In genomic region chr13:24279762-24280438, GRCm38 (mm10) we compare ENCODE assay signal across 8 mouse cellular contexts. TPM values are rescaled to one million over a fixed set of nuclear protein-coding genes. Genes with fewer than 3 reads are reported as not detected.
A peak's percentile ranks its signal among the peaks of the same experiment; 100 is the strongest.
DNase-seq lines count a peak whose midpoint lies in the region; ATAC-seq and TF ChIP-seq lines count a peak whose summit lies in the region.

No protein-coding gene starts in this region.

- no peaks in the 10 kb centered on the region for H3K27me3 ChIP-seq in spleen, adult 2 months (ENCODE audit: control insufficient read depth, insufficient read depth, low read length)
- H3K27me3 ChIP-seq in hindbrain, embryonic 15.5 days = no peaks in the 10 kb centered on the region
- H3K27me3 ChIP-seq in liver, embryonic 13.5 days = peaks cover 52% of the 10 kb centered on the region
- H3K27me3 ChIP-seq in neural tube, embryonic 15.5 days (replicated peaks) = no peaks in the 10 kb centered on the region

- no peak for DNase-seq in spleen, adult 2 months (ENCODE audit: low read depth in 1 of 2, low spot score in 2 of 2)
- no peak for DNase-seq in spleen, adult 18-20 months
- DNase-seq in embryo, embryonic 9.5 days (ENCODE audit: extremely low spot score) = peak; percentile 54
- DNase-seq in liver, embryonic 13.5 days = no peak
- no peak for DNase-seq in right cerebral cortex, adult 2 months (ENCODE audit: low spot score in 2 of 2)
- no peak for DNase-seq in gastrocnemius, adult 18-20 months (ENCODE audit: low spot score)

- no peak for ATAC-seq in hindbrain, embryonic 15.5 days (ENCODE audit: low FRiP score, low read depth)
- no peak for ATAC-seq in liver, embryonic 13.5 days (ENCODE audit: low read depth)
- no peak for ATAC-seq in neural tube, embryonic 15.5 days (ENCODE audit: low FRiP score)

- H3K4me1 ChIP-seq in spleen, adult 2 months (ENCODE audit: control insufficient read depth, insufficient read depth, insufficient read length) = no peaks in the 10 kb centered on the region; the same call in 1 of the 2 replicates
- peaks cover 31% of the 10 kb centered on the region for H3K4me1 ChIP-seq in hindbrain, embryonic 15.5 days (replicated peaks)
- H3K4me1 ChIP-seq in liver, embryonic 13.5 days (replicated peaks) = peaks cover 13% of the 10 kb centered on the region; the same call in 1 of the 2 replicates
- peaks cover 34% of the 10 kb centered on the region for H3K4me1 ChIP-seq in neural tube, embryonic 15.5 days

- no peak for TF ChIP-seq POLR2A in spleen, adult 2 months (IDR thresholded peaks at IDR 0.05; ENCODE audit: low read depth, low read length)

- peak overlapping the region; percentile 85 for H3K9ac ChIP-seq in hindbrain, embryonic 15.5 days
- peak overlapping the region; percentile 59; the same call in 1 of the 2 replicates for H3K9ac ChIP-seq in liver, embryonic 13.5 days
- H3K9ac ChIP-seq in neural tube, embryonic 15.5 days (replicated peaks) = peak overlapping the region; percentile 73

- no peaks in the 10 kb centered on the region for H3K36me3 ChIP-seq in spleen, adult 2 months (ENCODE audit: control insufficient read depth, insufficient read depth, low read length)
- peaks cover 5% of the 10 kb centered on the region; the same call in 1 of the 2 replicates for H3K36me3 ChIP-seq in hindbrain, embryonic 15.5 days
- H3K36me3 ChIP-seq in liver, embryonic 13.5 days = no peaks in the 10 kb centered on the region
- H3K36me3 ChIP-seq in neural tube, embryonic 15.5 days = no peaks in the 10 kb centered on the region

- TF ChIP-seq CTCF in spleen, adult 2 months (IDR thresholded peaks at IDR 0.05; ENCODE audit: extremely low read depth, insufficient read depth, insufficient read length, insufficient replicate concordance) = no peak

- H3K4me3 ChIP-seq in spleen, adult 2 months (ENCODE audit: extremely low read depth, insufficient read depth, insufficient read length) = peak overlapping the region; percentile 65; the same call in 1 of the 2 replicates
- H3K4me3 ChIP-seq in hindbrain, embryonic 15.5 days = peak overlapping the region; percentile 77
- peak overlapping the region; percentile 63 for H3K4me3 ChIP-seq in liver, embryonic 13.5 days (replicated peaks)
- peak overlapping the region; percentile 65 for H3K4me3 ChIP-seq in neural tube, embryonic 15.5 days (replicated peaks)

- H3K27ac ChIP-seq in spleen, adult 2 months (ENCODE audit: insufficient read depth, low read length) = no peak overlapping the region
- H3K27ac ChIP-seq in hindbrain, embryonic 15.5 days (replicated peaks) = peak overlapping the region; percentile 97; the same call in 1 of the 2 replicates
- H3K27ac ChIP-seq in liver, embryonic 13.5 days = no peak overlapping the region
- H3K27ac ChIP-seq in neural tube, embryonic 15.5 days (replicated peaks) = peak overlapping the region; percentile 95; the same call in 1 of the 2 replicates

- 32% methylated on average over 20 of the region's 21 CpGs for WGBS in spleen, adult 2 months
- WGBS in hindbrain, embryonic 15.5 days = under 1% methylated on average over 21 of the region's 21 CpGs
- WGBS in liver, embryonic 13.5 days (ENCODE audit: insufficient replicate concordance) = 6% methylated on average over 21 of the region's 21 CpGs
- WGBS in neural tube, embryonic 15.5 days = 3% methylated on average over 19 of the region's 21 CpGs

- H3K9me3 ChIP-seq in hindbrain, embryonic 15.5 days = no peaks in the 10 kb centered on the region
- no peaks in the 10 kb centered on the region for H3K9me3 ChIP-seq in liver, embryonic 13.5 days (replicated peaks)
- no peaks in the 10 kb centered on the region for H3K9me3 ChIP-seq in neural tube, embryonic 15.5 days (replicated peaks)

- peak overlapping the region; percentile 96 for H3K4me2 ChIP-seq in hindbrain, embryonic 15.5 days
- peak overlapping the region; percentile 71 for H3K4me2 ChIP-seq in liver, embryonic 13.5 days
- H3K4me2 ChIP-seq in neural tube, embryonic 15.5 days = peak overlapping the region; percentile 93

RNA-seq across cellular contexts. Expression of gene Carmil1, which starts 0.7 kb away (rescaled TPM):
- polyA plus RNA-seq in spleen, adult 2 months (2012; rRNA removed) = 3.4 and 4.3 TPM in 2 replicates
- 39.9 and 42.8 TPM in 2 replicates for polyA plus RNA-seq in hindbrain, embryonic 15.5 days (2015; fragmentation: Nextera tagmentation; extraction: Ambion mirVana)
- 5.5 and 7.9 TPM in 2 replicates for polyA plus RNA-seq in liver, embryonic 13.5 days (2015; fragmentation: Nextera tagmentation; extraction: Ambion mirVana)
- polyA plus RNA-seq in neural tube, embryonic 15.5 days (2015; fragmentation: Nextera tagmentation; extraction: Ambion mirVana) = 37.6 and 39.9 TPM in 2 replicates
- 1 to 10 TPM; 1.9 to 2.6 TPM for total RNA-seq in gastrocnemius, adult 18-20 months (2021)

RNA-seq across cellular contexts. Expression of gene Cmah, which starts 47.3 kb away (rescaled TPM):
- 13.7 TPM in 2 replicates for polyA plus RNA-seq in spleen, adult 2 months (2012; rRNA removed)
- 0.18 and 0.20 TPM in 2 replicates for polyA plus RNA-seq in hindbrain, embryonic 15.5 days (2015; fragmentation: Nextera tagmentation; extraction: Ambion mirVana)
- 1.0 and 1.1 TPM in 2 replicates for polyA plus RNA-seq in liver, embryonic 13.5 days (2015; fragmentation: Nextera tagmentation; extraction: Ambion mirVana)
- 0.22 and 1.7 TPM in 2 replicates for polyA plus RNA-seq in neural tube, embryonic 15.5 days (2015; fragmentation: Nextera tagmentation; extraction: Ambion mirVana)
- 1 to 10 TPM in 1 of 2 experiments, under 1 TPM in 1; 0.66 to 1.9 TPM for total RNA-seq in gastrocnemius, adult 18-20 months (2021)

Comparison
In these comparisons a context has a peak if more than half of its experiments do, and no peak if none do; other contexts are left out.
1. H3K27ac ChIP-seq: peak in hindbrain, embryonic 15.5 days (single experiment) and neural tube, embryonic 15.5 days (single experiment); none in spleen, adult 2 months (single experiment) and liver, embryonic 13.5 days (single experiment).
2. Peak in every context shown above with its lines, with median percentiles within 50 percentile points of each other: H3K4me3 ChIP-seq, H3K4me2 ChIP-seq and H3K9ac ChIP-seq.